Mouse (Mus musculus): Measurements from ENCODE around the gene Odf3l2.

DNA sequence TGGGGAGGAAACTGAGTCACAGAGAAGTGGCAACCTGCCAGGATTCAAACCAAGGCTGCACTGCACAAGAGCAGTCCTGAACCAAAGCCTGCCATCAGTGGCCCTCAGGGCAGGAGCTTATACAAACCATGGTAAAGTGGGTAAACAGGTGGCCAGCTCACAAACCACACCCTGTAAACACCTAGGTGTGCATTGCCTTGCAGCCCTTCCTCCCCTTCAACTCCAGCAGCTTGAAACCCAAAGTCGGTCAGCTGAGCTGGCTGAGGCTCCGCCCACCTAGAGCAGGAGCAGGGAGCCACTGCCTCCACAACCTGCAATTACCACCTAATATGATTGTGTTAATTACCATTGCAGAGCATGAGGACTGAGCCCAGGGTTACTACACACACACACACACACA, 37.6 kb downstream of the Odf3l2 start:
- TF ChIP-seq CTCF (IDR thresholded peaks at IDR 0.05) (no peak), EP300 (IDR thresholded peaks at IDR 0.05) (no peak)

Data from lung, postnatal 0 days (tissue).